Mouse (Mus musculus) fibroblast of lung, adult 2 months (primary cell): ENCODE data around the gene Glp2r.
A peak's percentile ranks its signal among the peaks of the same experiment; 100 is the strongest.

Experiments used
- DNase-seq: peaks from one replicate; pipeline ENCODE4 v3.0.0-alpha.2; 2011; ENCODE audit warnings: low read depth

Gene Glp2r

GRCm38 (mm10) chr11:67728726-67729125, 42.2 kb downstream of the Glp2r start:
- DNase-seq: no peak

- DNase-seq: no peak
These were observed 43.9 kb downstream of the Glp2r start for GRCm38 (mm10) chr11:67727095-67727494.

- DNase-seq: no peak
These were observed 47.5 kb downstream of the Glp2r start for GRCm38 (mm10) chr11:67723231-67724013.

GRCm38 (mm10) chr11:67722399-67723156, 48.4 kb downstream of the Glp2r start:
- no peak for DNase-seq

- DNase-seq: no peak
These were observed 49.5 kb downstream of the Glp2r start for GRCm38 (mm10) chr11:67721485-67721884.

GRCm38 (mm10) chr11:67715382-67715781, 55.6 kb downstream of the Glp2r start:
- no peak for DNase-seq

GRCm38 (mm10) chr11:67712976-67713375, 58.0 kb downstream of the Glp2r start:
- DNase-seq: no peak

- no peak for DNase-seq
These were observed 76.1 kb downstream of the Glp2r start, which contains the start of gene Rcvrn for GRCm38 (mm10) chr11:67694703-67695376. TSS of gene Rcvrn (plus strand) at chr11:67695326.

- DNase-seq: no peak
These were observed 84.8 kb downstream of the Glp2r start for GRCm38 (mm10) chr11:67686109-67686508.

GRCm38 (mm10) chr11:67681871-67682270, 89.1 kb downstream of the Glp2r start:
- no peak for DNase-seq

GRCm38 (mm10) chr11:67679930-67680329, 91.0 kb downstream of the Glp2r start:
- no peak for DNase-seq

- DNase-seq: no peak
These were observed 91.7 kb downstream of the Glp2r start for GRCm38 (mm10) chr11:67679300-67679699.

GRCm38 (mm10) chr11:67675562-67676540, 95.1 kb downstream of the Glp2r start:
- peak; percentile 20 for DNase-seq

GRCm38 (mm10) chr11:67672140-67672539, 98.8 kb downstream of the Glp2r start:
- no peak for DNase-seq

- DNase-seq: no peak
These were observed 100.9 kb downstream of the Glp2r start for GRCm38 (mm10) chr11:67670031-67670430.

GRCm38 (mm10) chr11:67668460-67669007, 102.4 kb downstream of the Glp2r start:
- no peak for DNase-seq

- no peak for DNase-seq
These were observed 103.2 kb downstream of the Glp2r start for GRCm38 (mm10) chr11:67667531-67668332.

GRCm38 (mm10) chr11:67666129-67666528, 104.8 kb downstream of the Glp2r start:
- no peak for DNase-seq

GRCm38 (mm10) chr11:67664918-67665317, 106.0 kb downstream of the Glp2r start:
- DNase-seq: no peak

- no peak for DNase-seq
These were observed 106.7 kb downstream of the Glp2r start for GRCm38 (mm10) chr11:67664261-67664660.
